Mouse (Mus musculus) CH12.LX (cell line): ENCODE measurements around the gene Prss40. TPM values are rescaled to one million over a fixed set of nuclear protein-coding genes. Genes with fewer than 3 reads are reported as not detected.
"Not testable (repeated sequence)": the region's sequence is repeated elsewhere in the genome, so short reads cannot be mapped to it uniquely, and the experiment has no call there.

Experiments
- DNase-seq: peaks from one replicate; pipeline ENCODE4 v3.0.0-alpha.2; 2013; ENCODE audit errors: extremely low read depth
- H3K27ac ChIP-seq: 2 replicates; pipeline ENCODE4 v1.5.1; 2012; ENCODE audit warnings: low read depth, mild to moderate bottlenecking, control low read depth, moderate library complexity; ENCODE audit not compliant: insufficient read depth
- H3K27me3 ChIP-seq: replicated peaks from 2 replicates; pipeline ENCODE3; 2012; ENCODE audit warnings: inconsistent platforms
- H3K36me3 ChIP-seq, 2 experiments: replicated peaks in 1 of 2; 2 replicates each; pipeline versions ENCODE3 to v1.6.1; 2012; ENCODE audit warnings: inconsistent platforms in 1 of 2, low read length in 1 of 2, mild to moderate bottlenecking in 1 of 2, mixed read lengths in 1 of 2, moderate library complexity in 1 of 2; ENCODE audit not compliant: control insufficient read depth in 1 of 2, insufficient read depth in 1 of 2
- H3K4me1 ChIP-seq, 2 experiments: 2 replicates each; pipeline ENCODE4 v1.6.1; 2012; ENCODE audit warnings: inconsistent platforms in 1 of 2, moderate library complexity in 1 of 2; ENCODE audit not compliant: insufficient read depth in 2 of 2, control insufficient read depth in 1 of 2
- H3K4me2 ChIP-seq: 2 replicates; pipeline ENCODE4 v1.6.1; 2012; ENCODE audit warnings: low read depth, mild to moderate bottlenecking, control low read depth; ENCODE audit not compliant: poor library complexity, insufficient read depth, severe bottlenecking
- H3K4me3 ChIP-seq, 3 experiments: fragments of 150-350 bp in 1 of 3; sonication (generic) in 1 of 3; replicated peaks in 1 of 3; 2 replicates each; pipeline versions ENCODE3 to v1.5.1; 2011 to 2012; ENCODE audit warnings: low read depth in 2 of 3, low read length in 2 of 3, mild to moderate bottlenecking in 2 of 3, moderate library complexity in 2 of 3, control low read depth in 1 of 3, improper control_type of control experiment in 1 of 3, inconsistent platforms in 1 of 3, mixed read lengths in 1 of 3; ENCODE audit not compliant: poor library complexity in 1 of 3
- H3K79me2 ChIP-seq: replicated peaks from 2 replicates; pipeline ENCODE4 v1.6.1; 2012; ENCODE audit warnings: mild to moderate bottlenecking, moderate library complexity; ENCODE audit not compliant: control insufficient read depth, poor library complexity, insufficient read depth, severe bottlenecking; ENCODE audit errors: extremely low read depth
- H3K9ac ChIP-seq: 2 replicates; pipeline ENCODE4 v1.6.1; 2012; ENCODE audit warnings: low read depth, mild to moderate bottlenecking, control low read depth, moderate library complexity; ENCODE audit not compliant: insufficient read depth
- H3K9me3 ChIP-seq: replicated peaks from 2 replicates; pipeline ENCODE3; 2012; ENCODE audit warnings: low read length, inconsistent platforms, mixed read lengths
- BHLHE40 ChIP-seq: IDR thresholded peaks from 2 replicates; pipeline ENCODE4 v1.6.1; 2011; ENCODE audit warnings: mild to moderate bottlenecking, low read depth, low read length, improper control_type of control experiment
- CTCF ChIP-seq, 2 experiments: IDR thresholded peaks in 1 of 2; conservative IDR thresholded peaks in 1 of 2; 2 replicates each; pipeline ENCODE4 v1.5.1; 2011 to 2012; ENCODE audit warnings: low read depth in 2 of 2, low read length in 2 of 2, improper control_type of control experiment in 1 of 2, inconsistent platforms in 1 of 2, mild to moderate bottlenecking in 1 of 2, moderate library complexity in 1 of 2
- HCFC1 ChIP-seq: IDR thresholded peaks from 2 replicates; pipeline ENCODE4 v1.6.1; 2012; ENCODE audit warnings: low read depth, mild to moderate bottlenecking, inconsistent platforms, low read length, improper control_type of control experiment
- MAFK ChIP-seq: IDR thresholded peaks from 2 replicates; pipeline ENCODE4 v1.6.1; 2011; ENCODE audit warnings: low read length, improper control_type of control experiment; ENCODE audit not compliant: insufficient replicate concordance
- MAZ ChIP-seq: IDR thresholded peaks from 2 replicates; pipeline ENCODE4 v1.6.1; 2012; ENCODE audit warnings: low read depth, mild to moderate bottlenecking, inconsistent platforms, low read length, improper control_type of control experiment, moderate library complexity
- MYC ChIP-seq: IDR thresholded peaks from 2 replicates; pipeline ENCODE4 v1.6.1; 2011; ENCODE audit warnings: low read depth, mild to moderate bottlenecking, improper control_type of control experiment, low read length
- NELFE ChIP-seq: IDR thresholded peaks from 2 replicates; pipeline ENCODE4 v1.6.1; 2011; ENCODE audit warnings: low read depth, low read length, improper control_type of control experiment
- RAD21 ChIP-seq: IDR thresholded peaks from 2 replicates; pipeline ENCODE4 v1.6.1; 2011; ENCODE audit warnings: low read depth, mild to moderate bottlenecking, low read length, improper control_type of control experiment, moderate library complexity
- SMC3 ChIP-seq: IDR thresholded peaks from 2 replicates; pipeline ENCODE4 v1.6.1; 2011; ENCODE audit warnings: low read depth, low read length, improper control_type of control experiment
- ZC3H11A ChIP-seq: IDR thresholded peaks from 2 replicates; pipeline ENCODE4 v1.6.1; 2012; ENCODE audit warnings: low read depth, mild to moderate bottlenecking, inconsistent platforms, low read length, improper control_type of control experiment
- ZKSCAN1 ChIP-seq: IDR thresholded peaks from 2 replicates; pipeline ENCODE4 v1.6.1; 2012; ENCODE audit warnings: low read depth, inconsistent platforms, low read length, improper control_type of control experiment, borderline replicate concordance
- dilution Hi-C: fragments of 300-500 bp; cut with MboI; formaldehyde crosslinking; loops from 2 replicates; pipeline ENCODE4 v1.14.3; 2020; ENCODE audit warnings: low sequenced_read_pairs; ENCODE audit not compliant: extremely low pct_unique_long_range_greater_than_20kb, extremely low pct_ligation_motif_present
- in situ Hi-C: fragments of 300-500 bp; cut with MboI; formaldehyde crosslinking; loops from 3 replicates; pipeline ENCODE4 v1.14.3; 2019; ENCODE audit warnings: low sequenced_read_pairs, low pct_ligation_motif_present, low pct_unique_long_range_greater_than_20kb, mixed read lengths
- polyA plus RNA-seq: library from polyadenylated mRNA; unstranded; fragments of >175 nt; gene quantifications from 2 replicates; pipeline ENCODE4 v1.2.1, GENCODE M21; 2012; ENCODE audit warnings: low read depth; ENCODE audit not compliant: insufficient read length
- total RNA-seq, 2 experiments: library from RNA; depleted of rRNA; stranded (reverse); fragments of 300-350 nt in 1 of 2; fragments of >200 nt in 1 of 2; gene quantifications; 2 replicates each; pipeline ENCODE4 v1.2.3; 2012 to 2014

Gene Prss40
- total and polyA plus RNA-seq, 3 experiments, result not detected

GRCm38 (mm10) chr1:34518259-34518658 is 42.5 kb downstream of the Prss40 start:
- no peaks in the 10 kb centered on the region for H3K36me3 ChIP-seq
- dilution Hi-C loops, result no loop called here
- no peak overlapping the region for H3K27ac ChIP-seq
- no peak overlapping the region for H3K4me3 ChIP-seq
- peak; percentile 27 for DNase-seq
- in situ Hi-C loops, result no loop called here
- no peak overlapping the region for H3K9ac ChIP-seq
- H3K79me2 ChIP-seq, result no peaks in the 10 kb centered on the region
- H3K4me1 ChIP-seq, result peaks cover 0 to 8% of the 10 kb centered on the region in 2 experiments; a peak in 1 of 4 replicates
- peaks cover 9% of the 10 kb centered on the region for H3K9me3 ChIP-seq
- TF ChIP-seq MAFK (no peak), MYC (0 out of 2 replicates have a peak, but pooled peaks have one; percentile 24), SMC3 (peak; percentile 51), CTCF (conservative IDR thresholded peaks at IDR 0.05 in 1 of 2, IDR thresholded peaks at IDR 0.05 in 1 of 2; ENCODE audit: low read depth in 2 of 2, low read length in 2 of 2) (peak in 1 of 2 experiments; percentile 58; a peak in 2 of 4 replicates), MAZ (no peak), HCFC1 (no peak), RAD21 (peak; percentile 54)
- no peaks in the 10 kb centered on the region for H3K27me3 ChIP-seq
- no peak overlapping the region for H3K4me2 ChIP-seq

GRCm38 (mm10) chr1:34517797-34518196 is 42.9 kb downstream of the Prss40 start:
- in situ Hi-C loops, H3K4me2 ChIP-seq, H3K27me3 ChIP-seq, H3K4me3 ChIP-seq, H3K27ac ChIP-seq, H3K36me3 ChIP-seq, H3K79me2 ChIP-seq, H3K4me1 ChIP-seq, H3K9me3 ChIP-seq, dilution Hi-C loops, H3K9ac ChIP-seq, DNase-seq: not testable (repeated sequence)

GRCm38 (mm10) chr1:34517297-34517696 is 43.4 kb downstream of the Prss40 start:
- H3K9ac ChIP-seq, H3K4me1 ChIP-seq, H3K27me3 ChIP-seq, H3K9me3 ChIP-seq, dilution Hi-C loops, DNase-seq, in situ Hi-C loops, H3K36me3 ChIP-seq, H3K79me2 ChIP-seq, H3K27ac ChIP-seq, H3K4me2 ChIP-seq, H3K4me3 ChIP-seq: not testable (repeated sequence)

GRCm38 (mm10) chr1:34516595-34516994 is 44.1 kb downstream of the Prss40 start:
- Histone ChIP-seq H3K36me3 (no peaks in the 10 kb centered on the region), H3K9ac (no peak overlapping the region), H3K27me3 (no peaks in the 10 kb centered on the region), H3K27ac (no peak overlapping the region), H3K79me2 (no peaks in the 10 kb centered on the region), H3K4me2 (no peak overlapping the region), H3K4me1 (peaks cover 0 to 8% of the 10 kb centered on the region in 2 experiments; a peak in 1 of 4 replicates), H3K4me3 (no peak overlapping the region), H3K9me3 (peaks cover 9% of the 10 kb centered on the region)
- no peak for TF ChIP-seq NELFE
- TF ChIP-seq ZKSCAN1, result no peak
- no peak for TF ChIP-seq BHLHE40
- no peak for TF ChIP-seq ZC3H11A
- TF ChIP-seq MAFK, result no peak
- DNase-seq, result no peak
- dilution Hi-C loops, result no loop called here
- in situ Hi-C loops, result no loop called here
